Mouse (Mus musculus) bone marrow macrophage, adult 2 months (primary cell): Measurements from ENCODE around the gene Stkld1.

Source experiments
- CTCF ChIP-seq: IDR thresholded peaks from 2 replicates; pipeline ENCODE4 v1.5.1; 2012; ENCODE audit warnings: low read depth, mild to moderate bottlenecking, low read length, moderate library complexity
- POLR2A ChIP-seq: IDR thresholded peaks from 2 replicates; pipeline ENCODE4 v1.6.1; 2012; ENCODE audit warnings: mild to moderate bottlenecking, low read depth, low read length, borderline replicate concordance

GRCm38 (mm10) chr2:26903311-26903710 lies 30.5 kb upstream of the Stkld1 start:
- no peak for TF ChIP-seq CTCF
- no peak for TF ChIP-seq POLR2A
